Mouse (Mus musculus) brain, embryonic 14.5 days (tissue): ENCODE results near the gene Zfp428. TPM values are rescaled to one million over a fixed set of nuclear protein-coding genes. Genes with fewer than 3 reads are reported as not detected.

ENCODE experiments used
- DNase-seq: peaks from one replicate; pipeline ENCODE4 v3.0.0-alpha.2; 2011; ENCODE audit warnings: low read depth
- CTCF ChIP-seq: fragments of 200-500 bp; IDR thresholded peaks from 2 replicates; pipeline ENCODE4 v1.5.1; 2012; ENCODE audit warnings: inconsistent platforms, mild to moderate bottlenecking, moderate library complexity, borderline replicate concordance; ENCODE audit not compliant: insufficient read depth, insufficient read length; ENCODE audit errors: extremely low read depth
- POLR2A ChIP-seq: fragments of 200-500 bp; IDR thresholded peaks from 2 replicates; pipeline ENCODE4 v1.6.1; 2012; ENCODE audit warnings: mild to moderate bottlenecking, inconsistent platforms, borderline replicate concordance; ENCODE audit not compliant: poor library complexity, insufficient read depth, insufficient read length, severe bottlenecking; ENCODE audit errors: extremely low read depth
- polyA plus RNA-seq: library from polyadenylated mRNA; depleted of rRNA; stranded (reverse); fragments of >200 nt; gene quantifications from 2 replicates; pipeline ENCODE4 v1.2.3, GENCODE M21; 2012; rRNA removed

Gene Zfp428
- polyA plus RNA-seq, 1 experiment, result 269 TPM

DNA sequence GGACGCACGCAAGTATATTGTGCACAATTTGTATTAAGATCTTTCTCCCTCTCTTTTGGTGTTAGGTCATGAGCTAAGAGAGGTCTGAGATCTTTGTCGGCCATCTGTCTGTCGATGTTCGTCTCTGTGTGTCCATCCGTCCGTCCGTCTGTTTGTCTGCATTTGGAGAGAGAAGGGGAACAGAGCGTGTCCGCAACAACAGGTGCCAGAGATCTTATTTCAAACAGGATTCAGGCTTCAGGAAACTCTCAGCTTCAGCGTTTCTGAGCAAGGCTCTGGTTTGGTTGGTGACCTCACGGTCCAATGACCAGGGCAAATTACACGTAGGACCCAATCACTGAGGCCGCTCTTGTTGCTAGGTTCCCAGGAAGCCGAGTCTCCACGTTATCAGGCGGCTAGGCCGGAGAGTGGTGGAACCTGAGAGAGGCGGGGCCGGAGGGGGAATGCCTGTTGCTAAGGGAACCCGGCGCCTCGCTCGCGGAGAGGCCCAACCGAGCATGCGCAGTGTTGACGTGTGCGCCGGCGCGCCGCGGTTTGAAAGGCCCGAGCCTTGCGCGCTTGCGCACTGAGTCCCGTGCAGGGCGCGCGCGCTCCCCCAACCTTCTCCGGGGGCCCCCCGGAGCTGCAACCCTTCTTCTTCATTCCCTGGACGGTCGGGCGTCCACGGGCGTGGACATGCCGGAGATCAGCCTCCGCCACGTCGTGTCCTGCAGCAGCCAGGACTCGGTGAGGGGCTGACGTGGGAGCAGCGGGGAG, 40.0 kb downstream of the Zfp428 start:
- TF ChIP-seq POLR2A (peak; percentile 40; the same call in 1 of the 2 replicates), CTCF (no peak)

DNA sequence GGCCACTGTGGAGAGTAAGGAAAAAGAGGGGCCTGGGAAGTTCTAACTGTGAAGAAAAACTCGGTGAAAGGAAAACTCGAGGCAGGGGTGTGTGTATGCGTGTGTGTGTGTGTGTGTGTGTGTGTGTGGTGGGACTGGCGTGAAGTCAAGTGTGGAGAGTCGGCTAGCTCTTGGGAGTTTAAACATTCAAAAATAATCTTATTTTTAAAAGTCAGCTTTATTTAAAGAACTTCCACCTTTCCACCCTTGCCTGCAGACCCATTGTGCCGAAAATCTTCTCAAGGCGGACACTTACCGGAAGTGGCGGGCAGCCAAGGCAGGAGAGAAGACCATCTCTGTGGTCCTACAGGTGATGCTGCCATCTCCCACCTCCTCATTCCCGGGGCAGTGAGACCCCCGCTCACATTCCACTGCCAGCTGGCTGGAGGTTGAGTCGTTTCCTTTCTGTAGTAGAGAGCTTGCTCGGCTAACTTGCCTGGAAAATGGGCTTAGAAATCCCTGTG, 40.8 kb downstream of the Zfp428 start:
- DNase-seq, result no peak
- TF ChIP-seq POLR2A (no peak), CTCF (no peak)

More for the DNA sequence above, 40.0 kb downstream of the Zfp428 start:
- DNase-seq, result peak; percentile 99

DNA sequence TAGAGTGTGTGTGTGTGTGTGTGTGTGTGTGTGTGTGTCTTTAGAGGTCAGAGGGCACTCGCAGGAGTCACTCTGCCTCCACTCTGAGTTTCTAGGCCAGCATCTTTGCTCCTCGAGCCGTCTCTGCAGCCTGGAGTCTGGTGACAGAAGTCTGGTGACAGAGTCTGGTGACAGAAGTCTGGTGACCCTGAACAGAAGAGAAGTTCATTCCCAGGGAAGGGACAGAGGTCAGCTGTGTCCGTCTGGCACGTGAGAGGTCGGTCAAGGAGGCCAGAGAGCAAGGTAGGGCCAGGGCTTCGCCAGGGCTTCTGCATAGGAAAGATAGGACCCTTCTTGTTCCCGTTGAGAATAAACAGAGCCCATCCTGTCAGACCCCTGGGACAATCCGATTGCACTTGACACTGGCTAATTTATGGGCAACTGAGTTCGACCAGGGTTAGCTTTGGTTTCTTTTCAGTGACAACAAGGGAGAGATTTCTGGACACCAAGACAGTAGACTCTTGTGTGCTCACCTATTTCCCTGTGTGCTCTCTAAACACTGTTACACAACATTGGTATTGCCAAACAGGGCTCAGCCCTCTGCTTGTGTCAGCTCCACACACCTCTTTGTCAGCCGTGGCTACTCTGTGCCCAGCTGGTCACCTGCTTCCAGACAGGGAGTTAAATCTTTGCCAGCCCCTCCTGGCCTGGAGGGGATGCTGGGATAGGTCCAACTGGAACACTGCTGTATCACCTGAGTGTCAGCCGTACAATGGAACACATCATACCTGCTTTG, 45.4 kb downstream of the Zfp428 start:
- no peak for DNase-seq
- TF ChIP-seq POLR2A, result no peak
- no peak for TF ChIP-seq CTCF

DNA sequence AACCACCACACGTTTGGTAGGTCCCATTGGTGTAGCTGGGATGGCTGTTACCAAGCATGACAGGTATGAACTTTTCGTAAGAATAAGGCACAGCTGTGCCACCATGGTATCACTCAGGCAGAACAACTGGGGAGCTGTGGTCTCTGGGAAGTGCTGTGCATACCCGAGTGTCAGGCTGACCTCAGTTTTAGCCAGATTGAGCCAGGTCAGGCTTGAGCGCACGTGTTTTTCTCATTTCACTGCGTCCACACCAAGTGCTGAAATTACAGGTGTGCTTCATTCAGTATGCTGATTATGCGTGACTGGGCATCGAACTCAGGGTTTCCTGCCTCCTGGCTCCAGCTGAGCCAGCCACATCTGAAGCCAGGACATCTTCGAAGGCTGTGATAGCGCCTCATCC, 49.0 kb downstream of the Zfp428 start:
- TF ChIP-seq CTCF (no peak), POLR2A (no peak)
- no peak for DNase-seq

DNA sequence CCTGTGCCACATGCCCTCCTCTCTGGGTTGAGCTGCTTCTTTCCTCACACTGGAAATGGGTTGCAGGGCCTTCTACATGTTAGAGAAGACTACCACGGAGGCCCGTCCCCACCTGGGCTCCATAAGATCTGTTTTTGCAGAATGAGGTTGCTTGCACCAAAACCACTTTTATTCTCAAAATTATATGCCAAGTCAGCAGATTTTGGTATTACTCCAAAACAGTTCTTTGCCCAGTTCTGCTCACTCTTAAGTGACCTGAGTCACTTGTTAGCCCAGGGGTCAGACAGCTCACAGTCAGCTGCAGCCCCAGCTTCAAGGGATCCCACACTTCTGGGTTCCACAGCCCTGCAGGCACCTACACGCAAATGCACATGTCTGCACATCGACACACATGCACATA, 54.6 kb downstream of the Zfp428 start:
- DNase-seq, result no peak
- TF ChIP-seq CTCF (no peak), POLR2A (no peak)

DNA sequence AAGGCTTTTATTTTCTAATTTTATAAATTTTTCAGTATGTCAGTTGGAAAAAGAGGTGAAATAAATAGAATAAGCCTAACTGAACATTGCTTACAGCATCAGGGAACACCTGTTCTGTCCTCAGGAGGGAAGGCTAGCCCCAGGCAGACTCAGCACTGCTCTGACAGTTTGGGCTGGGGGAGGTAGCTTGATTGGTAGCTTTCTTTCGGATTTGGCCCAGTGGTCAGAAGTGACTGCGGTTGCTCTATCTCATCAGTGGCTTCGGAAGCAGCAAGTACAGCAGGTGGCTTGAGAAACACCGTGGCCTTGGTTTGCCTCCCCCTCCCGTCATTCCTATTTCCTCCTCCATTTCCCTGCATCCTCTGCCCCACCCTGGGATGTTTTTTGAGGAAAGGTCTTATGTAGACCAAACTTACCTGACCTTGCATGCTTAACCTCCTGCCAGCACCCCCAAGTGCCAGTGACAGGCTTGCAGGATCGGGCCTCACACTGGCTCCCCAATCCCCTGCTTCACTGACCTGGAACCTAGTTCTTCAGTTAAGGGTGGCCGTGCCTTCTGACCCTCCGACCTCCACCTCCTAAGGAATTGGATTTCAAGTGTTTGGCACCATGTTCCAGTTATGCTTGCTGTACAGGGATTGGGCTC, 56.5 kb downstream of the Zfp428 start:
- no peak for TF ChIP-seq CTCF
- TF ChIP-seq POLR2A, result no peak
- no peak for DNase-seq

DNA sequence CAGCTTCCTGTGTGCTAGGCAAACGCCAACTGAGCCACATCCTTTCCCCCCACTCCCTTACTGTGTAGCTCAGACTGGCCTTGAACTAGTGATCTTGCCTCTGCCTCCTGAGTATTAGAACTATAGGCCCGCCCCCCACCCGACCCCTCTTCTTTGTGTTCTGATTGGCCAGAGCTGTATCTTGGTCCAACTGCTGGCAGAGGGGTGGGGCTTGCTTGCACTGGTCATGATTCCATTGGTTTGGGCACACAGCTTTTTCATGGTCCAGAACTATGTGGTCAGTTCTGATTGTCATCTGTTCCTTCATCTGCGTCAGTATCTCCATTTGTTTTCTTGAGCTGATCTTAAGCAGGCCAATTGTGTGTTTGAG, 57.0 kb downstream of the Zfp428 start:
- TF ChIP-seq POLR2A (no peak), CTCF (no peak)
- DNase-seq, result no peak

DNA sequence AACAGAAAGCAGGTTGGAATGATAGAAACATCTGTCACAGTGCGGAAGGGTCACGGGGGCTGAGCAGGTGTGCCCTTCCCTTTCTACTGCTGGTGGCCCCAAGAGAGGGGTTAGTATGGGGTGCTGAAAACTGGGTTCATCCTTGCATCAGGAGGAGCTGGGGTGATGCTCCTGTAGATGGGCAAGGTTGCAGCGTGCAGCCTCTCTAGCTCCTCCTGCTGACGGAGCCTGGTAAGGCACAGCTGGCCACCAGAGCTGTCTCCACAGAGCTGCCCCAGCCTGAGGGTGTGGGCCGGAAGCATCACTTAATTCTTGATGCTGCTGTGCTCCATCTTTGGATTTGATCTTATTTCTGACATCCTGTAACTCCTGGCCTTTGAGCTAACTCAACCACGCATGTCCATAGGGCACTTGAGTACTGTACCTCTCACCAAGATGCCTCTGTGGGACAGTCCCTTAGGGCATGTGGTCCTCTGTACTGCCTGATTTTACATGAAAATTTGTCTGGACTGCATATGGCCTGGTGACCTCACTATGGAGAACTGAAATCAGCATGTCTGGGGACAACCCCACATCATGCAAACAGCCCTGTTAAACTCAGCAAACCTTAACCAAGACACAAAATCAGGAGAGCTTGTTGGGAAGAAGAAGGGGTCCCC, 57.9 kb downstream of the Zfp428 start:
- TF ChIP-seq CTCF (peak; percentile 89), POLR2A (no peak)
- DNase-seq, result peak; percentile 51

Other genes starting within 250 kb of the Zfp428 start
- gene Zfp93, start 236.6 kb upstream of the Zfp428 start, polyA plus RNA-seq, result 6.9 and 7.4 TPM in 2 replicates
- gene Zfp61, start 205.8 kb upstream of the Zfp428 start, polyA plus RNA-seq, result 33.9 and 39.2 TPM in 2 replicates
- 19.3 and 26.9 TPM in 2 replicates for gene Zfp94, start 190.3 kb upstream of the Zfp428 start, polyA plus RNA-seq
- 0.19 and 0.23 TPM in 2 replicates for gene Tescl, start 173.1 kb upstream of the Zfp428 start, polyA plus RNA-seq
- 0.07 and 0.11 TPM in 2 replicates for gene Lypd5, start 157.8 kb upstream of the Zfp428 start, polyA plus RNA-seq
- 0.76 and 1.4 TPM in 2 replicates for gene Kcnn4, start 136.7 kb upstream of the Zfp428 start, polyA plus RNA-seq
- 66.2 and 69.6 TPM in 2 replicates for gene Smg9, start 107.4 kb upstream of the Zfp428 start, polyA plus RNA-seq
- gene Irgc1, start 54.7 kb upstream of the Zfp428 start, polyA plus RNA-seq, result 0.05 TPM in 1 of 2 replicates, not detected in the other
- gene Plaur, start 44.5 kb upstream of the Zfp428 start, polyA plus RNA-seq, result 1.4 and 2.1 TPM in 2 replicates
- 178 and 268 TPM in 2 replicates for gene Cadm4, start 25.0 kb upstream of the Zfp428 start, polyA plus RNA-seq
- gene AC161166.1, start 5.4 kb downstream of the Zfp428 start, polyA plus RNA-seq, result not detected in 2 replicates
- gene Irgq, start 23.7 kb downstream of the Zfp428 start, polyA plus RNA-seq, result 55.4 and 66.4 TPM in 2 replicates
- gene Pinlyp, start 39.1 kb downstream of the Zfp428 start, polyA plus RNA-seq, result 0.21 and 0.34 TPM in 2 replicates
- 71.6 and 84.1 TPM in 2 replicates for gene Xrcc1, start 39.3 kb downstream of the Zfp428 start, polyA plus RNA-seq
- gene Ethe1, start 80.5 kb downstream of the Zfp428 start, polyA plus RNA-seq, result 14.4 and 18.8 TPM in 2 replicates
- 4.8 and 9.6 TPM in 2 replicates for gene Zfp575, start 80.6 kb downstream of the Zfp428 start, polyA plus RNA-seq
- 0.30 and 0.59 TPM in 2 replicates for gene Phldb3, start 103.8 kb downstream of the Zfp428 start, polyA plus RNA-seq
- gene Lypd3, start 129.5 kb downstream of the Zfp428 start, polyA plus RNA-seq, result 1.8 and 2.9 TPM in 2 replicates
- gene Tex101, start 169.7 kb downstream of the Zfp428 start, polyA plus RNA-seq, result not detected in 2 replicates
- gene BC049730, start 202.2 kb downstream of the Zfp428 start, polyA plus RNA-seq, result not detected in 2 replicates
- gene Gm4763, start 219.9 kb downstream of the Zfp428 start, polyA plus RNA-seq, result not detected in 2 replicates